Mouse (Mus musculus): ENCODE measurements at regions not wholly inside any gene's neighbourhood (a gene's known extent, or its start where the extent isn't known, plus 50 kb on each side); places are given as distances from the start of the nearest gene placed in this dataset.

- TF ChIP-seq CTCF (IDR thresholded peaks at IDR 0.05; ENCODE audit: low read depth): no peak
- no peak for TF ChIP-seq EP300 (IDR thresholded peaks at IDR 0.05; ENCODE audit: low read depth)
Measured at GRCm38 (mm10) chr3:147133408-147133807, 281.2 kb downstream of the Ttll7 start.
